Mouse (Mus musculus) intestine, embryonic 14.5 days (tissue): Measurements from ENCODE around the gene Grn. TPM values are rescaled to one million over a fixed set of nuclear protein-coding genes. Genes with fewer than 3 reads are reported as not detected.

Experiments
- ATAC-seq: fragments of 200-750 bp; cut with Nextera tagmentation; replicated peaks from 2 replicates; pipeline ENCODE4 v1.8.0; 2017; ENCODE audit warnings: low read depth, moderate number of reproducible peaks, moderate TSS enrichment, moderate library complexity; ENCODE audit not compliant: low FRiP score, low TSS enrichment
- DNase-seq: peaks from one replicate; pipeline ENCODE4 v3.0.0-alpha.2; 2018; ENCODE audit warnings: low spot score
- H3K27ac ChIP-seq: fragments of 300-500 bp; sonication (generic); 2 replicates; pipeline ENCODE4 v1.5.1; 2014; ENCODE audit warnings: low read depth, mild to moderate bottlenecking, control low read depth
- H3K27me3 ChIP-seq: fragments of 300-500 bp; sonication (generic); replicated peaks from 2 replicates; pipeline ENCODE4 v1.6.1; 2014; ENCODE audit warnings: low read length, control low read depth; ENCODE audit not compliant: control insufficient read depth, insufficient read depth
- H3K36me3 ChIP-seq: fragments of 300-500 bp; sonication (generic); 2 replicates; pipeline ENCODE4 v1.6.1; 2014; ENCODE audit warnings: low read length, control low read depth; ENCODE audit not compliant: control insufficient read depth, insufficient read depth
- H3K4me1 ChIP-seq: fragments of 300-500 bp; sonication (generic); replicated peaks from 2 replicates; pipeline ENCODE4 v1.6.1; 2014; ENCODE audit warnings: low read length, control low read depth, mixed read lengths; ENCODE audit not compliant: control insufficient read depth, insufficient read depth
- H3K4me2 ChIP-seq: fragments of 300-500 bp; sonication (generic); 2 replicates; pipeline ENCODE4 v1.6.1; 2014; ENCODE audit warnings: low read length
- H3K4me3 ChIP-seq: fragments of 300-500 bp; sonication (generic); 2 replicates; pipeline ENCODE4 v1.5.1; 2014; ENCODE audit warnings: low read depth, low read length, control low read depth, mixed read lengths
- H3K9ac ChIP-seq: fragments of 300-500 bp; sonication (generic); 2 replicates; pipeline ENCODE4 v1.6.1; 2014; ENCODE audit warnings: mild to moderate bottlenecking, low read length
- H3K9me3 ChIP-seq: fragments of 300-500 bp; sonication (generic); 2 replicates; pipeline ENCODE4 v1.6.1; 2016; ENCODE audit warnings: low read length, control low read depth; ENCODE audit not compliant: control insufficient read depth
- WGBS: fragments of 180-500 bp; shearing (Covaris S2); extraction: QIAGEN DNeasy Blood & Tissue Kit; methylation state at CpG from one replicate; pipeline ENCODE4 v1.1.7; 2014; 5-methylcytosine and 5-hydroxymethylcytosine counted together
- polyA plus RNA-seq: library from polyadenylated mRNA; unstranded; fragments of >200 nt; fragmentation: Nextera tagmentation; extraction: Ambion mirVana; gene quantifications from 2 replicates; pipeline ENCODE4 v1.2.1, GENCODE M21; 2014

Gene Grn
- polyA plus RNA-seq, 1 experiment from 2014 or later, result 115 TPM

DNA sequence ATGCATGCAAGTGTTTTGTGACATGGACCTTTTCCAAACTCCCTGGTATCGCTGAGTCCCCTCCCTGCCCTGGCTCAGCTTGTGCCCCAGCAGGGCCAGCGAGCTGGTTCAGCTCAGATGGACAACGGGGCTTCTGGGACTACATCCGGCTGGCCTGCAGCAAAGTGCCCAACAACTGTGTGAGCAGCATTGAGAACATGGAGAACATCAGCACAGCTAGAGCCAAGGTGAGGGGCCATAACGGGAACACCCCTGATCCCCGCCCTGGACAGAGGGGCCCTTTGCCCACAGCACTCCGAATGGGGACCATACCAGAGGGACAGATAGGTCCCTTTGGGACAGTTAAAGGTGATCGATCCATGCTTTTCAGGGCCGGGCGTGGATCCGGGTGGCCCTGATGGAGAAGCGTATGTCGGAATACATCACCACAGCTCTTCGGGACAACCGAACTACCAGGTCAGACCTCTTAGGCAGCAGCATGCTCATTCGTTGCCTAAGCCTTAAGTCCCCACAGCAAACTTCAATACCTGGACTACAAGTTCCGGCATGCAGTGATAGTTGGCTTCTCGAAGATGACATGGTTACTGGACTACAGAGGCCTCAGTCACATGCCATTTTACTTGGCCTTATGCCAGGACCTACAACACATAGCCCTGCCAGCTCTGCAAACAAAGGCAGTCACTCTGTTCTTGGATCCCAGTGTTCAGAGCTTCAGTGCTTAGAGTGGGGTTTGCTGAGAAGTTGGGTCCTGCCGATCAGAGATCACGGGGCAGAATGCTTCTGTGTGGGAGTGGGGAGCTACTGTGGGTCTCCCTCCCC is 31.9 kb upstream of the Grn start:
- no peak for DNase-seq
- Histone ChIP-seq H3K4me3 (no peak overlapping the region), H3K36me3 (peaks cover 16% of the 10 kb centered on the region), H3K4me1 (peaks cover 8% of the 10 kb centered on the region), H3K9me3 (no peaks in the 10 kb centered on the region), H3K4me2 (no peak overlapping the region), H3K9ac (no peak overlapping the region), H3K27ac (no peak overlapping the region), H3K27me3 (peaks cover 48% of the 10 kb centered on the region)
- 76% methylated on average over 20 of the region's 20 CpGs for WGBS
- no peak for ATAC-seq

DNA sequence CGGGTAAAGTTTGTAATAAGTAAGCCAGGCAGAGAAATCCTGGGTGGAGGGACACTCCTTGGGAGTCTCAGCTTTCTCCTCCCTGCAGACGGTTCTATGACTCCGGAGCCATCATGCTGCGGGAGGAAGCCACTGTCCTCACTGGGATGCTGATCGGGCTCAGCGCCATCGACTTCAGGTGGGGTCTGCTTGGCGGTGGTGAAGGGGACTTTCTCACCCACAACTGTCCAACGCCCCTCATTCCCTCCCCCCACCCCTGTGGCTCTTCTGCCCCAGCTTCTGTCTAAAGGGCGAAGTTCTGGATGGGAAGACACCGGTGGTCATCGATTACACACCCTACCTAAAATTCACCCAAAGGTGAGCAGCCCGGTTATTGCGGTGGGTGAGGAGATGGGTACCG is 31.0 kb upstream of the Grn start:
- Histone ChIP-seq H3K36me3 (peaks cover 24% of the 10 kb centered on the region), H3K4me3 (no peak overlapping the region), H3K4me2 (peak overlapping the region; percentile 51), H3K27ac (no peak overlapping the region), H3K27me3 (peaks cover 48% of the 10 kb centered on the region), H3K9me3 (no peaks in the 10 kb centered on the region), H3K4me1 (0 out of 2 replicates have a peak, but pooled peaks cover under 1% of the 10 kb centered on the region), H3K9ac (no peak overlapping the region)
- ATAC-seq (no peak), DNase-seq (no peak)
- 12% methylated on average over 15 of the region's 15 CpGs for WGBS

DNA sequence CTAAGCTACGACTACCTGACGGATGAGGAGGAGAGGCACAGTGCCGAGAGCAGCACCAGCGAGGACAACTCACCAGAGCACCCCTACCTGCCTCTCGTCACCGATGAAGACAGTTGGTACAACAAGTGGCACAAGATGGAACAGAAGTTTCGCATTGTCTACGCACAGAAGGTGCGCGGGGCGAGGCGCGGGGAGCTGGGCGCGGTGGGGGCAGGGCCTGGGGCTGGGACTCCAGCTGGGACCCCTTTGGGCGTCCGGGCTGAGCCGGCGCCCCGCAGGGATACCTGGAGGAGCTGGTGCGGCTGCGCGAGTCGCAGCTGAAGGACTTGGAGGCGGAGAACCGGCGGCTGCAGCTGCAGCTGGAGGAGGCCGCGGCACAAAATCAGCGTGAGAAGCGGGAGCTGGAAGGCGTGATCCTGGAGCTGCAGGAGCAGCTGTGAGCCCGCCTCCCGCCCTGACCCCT is 30.5 kb upstream of the Grn start:
- no peak overlapping the region for H3K27ac ChIP-seq
- ATAC-seq (no peak; the same call in 1 of the 2 replicates), DNase-seq (no peak)

DNA sequence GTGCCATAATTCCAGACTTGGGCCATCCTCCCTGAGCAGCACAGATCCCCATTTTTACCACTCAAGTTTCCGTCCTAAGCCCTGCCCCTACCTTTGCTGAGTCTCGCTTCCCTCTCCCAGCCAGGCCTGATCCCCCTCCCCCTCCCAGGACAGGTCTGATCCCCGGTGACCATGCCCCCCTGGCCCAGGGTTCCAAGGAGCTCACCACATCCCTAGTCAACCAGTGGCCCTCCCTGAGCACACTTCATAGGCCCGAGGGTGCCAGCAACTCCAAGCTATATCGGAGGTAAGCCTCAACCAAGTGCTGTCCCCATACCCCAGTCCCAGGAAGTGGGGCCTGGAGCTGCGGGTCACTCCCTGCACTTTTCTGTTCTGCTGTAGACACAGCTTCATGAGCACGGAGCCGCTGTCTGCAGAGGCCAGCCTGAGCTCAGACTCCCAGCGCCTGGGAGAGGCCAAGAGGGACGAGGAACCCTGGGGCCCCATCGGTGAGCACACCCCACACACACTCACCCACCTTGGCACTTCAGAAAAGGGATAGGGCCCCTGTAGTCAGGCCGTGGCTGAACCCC is 29.5 kb upstream of the Grn start:
- Histone ChIP-seq H3K9ac (no peak overlapping the region), H3K27ac (no peak overlapping the region), H3K9me3 (no peaks in the 10 kb centered on the region), H3K36me3 (peaks cover 36% of the 10 kb centered on the region), H3K27me3 (peaks cover 45% of the 10 kb centered on the region), H3K4me2 (no peak overlapping the region), H3K4me3 (no peak overlapping the region), H3K4me1 (0 out of 2 replicates have a peak, but pooled peaks cover 5% of the 10 kb centered on the region)
- ATAC-seq (no peak), DNase-seq (no peak)
- 24% methylated on average over 12 of the region's 12 CpGs for WGBS

More for the DNA sequence above, 30.5 kb upstream of the Grn start:
- H3K4me2 ChIP-seq, result peak overlapping the region; percentile 51
- H3K9me3 ChIP-seq, result no peaks in the 10 kb centered on the region
- peaks cover 48% of the 10 kb centered on the region for H3K27me3 ChIP-seq
- no peak overlapping the region for H3K9ac ChIP-seq
- WGBS, result 2% methylated on average over 34 of the region's 34 CpGs
- H3K4me3 ChIP-seq, result peak overlapping the region; percentile 24; the same call in 1 of the 2 replicates
- H3K4me1 ChIP-seq, result no peaks in the 10 kb centered on the region
- H3K36me3 ChIP-seq, result peaks cover 30% of the 10 kb centered on the region

DNA sequence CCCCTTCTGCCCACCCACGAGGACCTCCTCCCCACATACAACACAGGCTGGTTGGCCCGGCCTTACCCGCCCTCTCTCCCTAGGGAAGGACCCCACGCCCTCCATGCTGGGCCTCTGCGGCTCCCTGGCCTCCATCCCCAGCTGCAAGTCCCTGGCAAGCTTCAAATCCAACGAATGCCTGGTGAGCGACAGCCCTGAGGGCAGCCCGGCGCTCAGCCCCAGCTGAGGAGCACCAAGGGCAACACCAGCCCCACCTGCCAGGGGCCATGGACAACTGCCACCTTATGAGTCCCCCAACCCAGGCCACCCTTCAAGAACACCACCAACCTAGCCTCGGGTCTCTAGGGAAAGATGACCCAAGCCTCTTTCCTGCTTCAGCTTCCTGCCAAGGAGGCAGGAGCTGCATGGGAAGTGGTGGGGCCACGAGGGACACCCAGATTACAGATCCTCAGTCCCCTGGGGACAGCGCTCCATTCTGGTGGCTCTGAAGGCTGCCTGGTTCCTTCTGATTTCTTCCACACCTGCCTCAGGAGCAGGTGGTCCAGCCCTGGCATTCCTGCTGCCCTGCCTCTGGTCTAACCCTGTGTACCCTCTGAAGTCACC is 28.1 kb upstream of the Grn start:
- ATAC-seq, result no peak
- H3K4me3 ChIP-seq, result no peak overlapping the region

DNA sequence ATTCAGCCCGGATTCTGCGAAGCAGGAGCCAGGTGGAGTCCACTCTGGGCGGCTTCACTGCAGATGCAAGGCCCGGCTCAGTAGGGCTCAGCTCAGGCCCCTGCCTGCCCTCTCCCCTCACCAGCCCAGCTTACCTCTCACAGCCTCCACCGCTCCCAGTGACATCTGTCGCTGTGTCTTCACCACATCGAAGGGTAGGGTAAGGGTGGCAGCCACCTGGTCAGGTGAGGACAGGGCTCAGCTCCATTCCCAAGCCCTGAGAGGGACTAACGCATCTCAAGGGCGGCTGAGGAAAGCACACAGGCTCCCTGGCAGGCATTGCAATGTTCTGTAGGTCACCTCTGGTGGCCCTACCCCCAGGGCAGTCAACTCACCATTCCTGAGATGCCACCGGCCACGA is 26.5 kb upstream of the Grn start:
- Histone ChIP-seq H3K9ac (no peak overlapping the region), H3K4me2 (no peak overlapping the region), H3K4me1 (peaks cover 15% of the 10 kb centered on the region), H3K9me3 (no peaks in the 10 kb centered on the region), H3K4me3 (no peak overlapping the region), H3K27me3 (peaks cover 30% of the 10 kb centered on the region), H3K36me3 (peaks cover 36% of the 10 kb centered on the region), H3K27ac (no peak overlapping the region)
- no peak for ATAC-seq
- WGBS, result 94% methylated on average over 11 of the region's 11 CpGs
- no peak for DNase-seq

More for the DNA sequence above, 28.1 kb upstream of the Grn start:
- Histone ChIP-seq H3K9ac (no peak overlapping the region), H3K27ac (no peak overlapping the region), H3K27me3 (peaks cover 41% of the 10 kb centered on the region), H3K4me1 (peaks cover 12% of the 10 kb centered on the region), H3K9me3 (no peaks in the 10 kb centered on the region), H3K36me3 (peaks cover 36% of the 10 kb centered on the region), H3K4me2 (no peak overlapping the region)
- DNase-seq, result no peak
- 70% methylated on average over 12 of the region's 12 CpGs for WGBS

DNA sequence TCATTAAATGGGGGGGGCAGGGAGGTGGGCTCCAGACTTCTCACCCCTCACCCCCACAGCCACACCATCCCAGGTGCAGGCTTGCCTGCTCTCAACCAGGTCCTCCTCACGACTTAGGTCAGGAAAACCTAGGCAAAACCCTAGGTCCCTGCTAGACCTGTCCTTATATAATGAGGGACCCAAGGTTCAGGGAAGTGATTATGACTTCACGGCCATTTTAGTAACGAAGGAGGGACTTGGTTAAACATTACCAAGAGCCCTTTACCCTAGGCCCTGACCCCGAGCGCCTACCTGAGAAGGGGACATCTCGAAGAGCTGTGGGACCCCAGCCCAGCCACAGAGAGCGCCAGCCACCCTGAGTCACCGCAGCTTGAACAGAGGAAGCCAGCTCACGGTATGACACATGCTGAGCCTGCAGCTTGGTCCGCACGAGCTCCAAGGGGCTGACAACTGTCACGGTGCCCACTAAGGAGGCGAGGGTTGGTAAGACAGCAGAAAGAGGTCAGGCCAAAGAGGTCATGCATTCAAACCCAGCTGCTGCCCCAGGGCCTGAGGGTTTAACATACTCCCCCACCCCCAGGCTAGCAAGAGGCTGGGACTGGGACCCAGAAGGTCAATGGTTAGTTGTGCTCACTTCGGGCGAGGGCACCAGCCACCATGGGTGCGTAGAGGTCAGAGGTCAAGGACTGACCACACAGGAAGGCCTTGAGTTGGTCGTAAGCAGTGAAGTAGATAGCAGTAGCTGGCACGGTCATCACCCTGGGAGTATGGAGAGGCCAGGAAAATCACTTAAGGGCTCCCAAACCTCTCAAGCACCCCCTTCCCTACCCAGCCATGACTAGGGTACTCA is 25.7 kb upstream of the Grn start:
- Histone ChIP-seq H3K4me1 (peaks cover 18% of the 10 kb centered on the region), H3K36me3 (peaks cover 36% of the 10 kb centered on the region), H3K4me3 (no peak overlapping the region), H3K27me3 (peaks cover 24% of the 10 kb centered on the region), H3K4me2 (no peak overlapping the region), H3K27ac (no peak overlapping the region), H3K9ac (no peak overlapping the region), H3K9me3 (no peaks in the 10 kb centered on the region)
- WGBS, result 79% methylated on average over 18 of the region's 18 CpGs
- ATAC-seq (no peak), DNase-seq (no peak)
